ENCODE assay signal across 15 mouse cellular contexts in genomic region chr1:93125256-93125655, GRCm38 (mm10). TPM values are rescaled to one million over a fixed set of nuclear protein-coding genes. Genes with fewer than 3 reads are reported as not detected.
DNase-seq lines count a peak whose midpoint lies in the region; ATAC-seq and TF ChIP-seq lines count a peak whose summit lies in the region.
"Had no signal": no experiment of that assay in that cellular context is flagged by ENCODE, and none has a peak within 500 bp of the region (broad histone marks: within the 10 kb centered on the region; RNA-seq: fewer than 3 reads in every experiment).

No protein-coding gene starts in this region.

- H3K36me3 ChIP-seq in heart, postnatal 0 days (replicated peaks; ENCODE audit: control insufficient read depth, insufficient read depth, low read length) = no peaks in the 10 kb centered on the region
- H3K36me3 ChIP-seq in liver, embryonic 16.5 days (ENCODE audit: control insufficient read depth, insufficient read depth) = no peaks in the 10 kb centered on the region
- H3K36me3 ChIP-seq: embryonic facial prominence, embryonic 15.5 days; heart, embryonic 10.5 days; liver, embryonic 13.5 days had no signal

- TF ChIP-seq EP300 in heart, postnatal 0 days (IDR thresholded peaks at IDR 0.05; ENCODE audit: low read depth) = no peak

- no peak overlapping the region for H3K27ac ChIP-seq in heart, postnatal 0 days (ENCODE audit: low read depth)
- H3K27ac ChIP-seq in liver, embryonic 16.5 days (ENCODE audit: low read length) = no peak overlapping the region
- H3K27ac ChIP-seq: embryonic facial prominence, embryonic 15.5 days; heart, embryonic 10.5 days; liver, embryonic 13.5 days had no signal

- no peak overlapping the region for H3K4me2 ChIP-seq in heart, postnatal 0 days (ENCODE audit: low read depth, low read length)
- no peak overlapping the region for H3K4me2 ChIP-seq in liver, embryonic 16.5 days (ENCODE audit: low read depth, low read length)
- H3K4me2 ChIP-seq: embryonic facial prominence, embryonic 15.5 days; liver, embryonic 13.5 days had no signal

- H3K4me1 ChIP-seq in heart, postnatal 0 days (ENCODE audit: control insufficient read depth, insufficient read depth) = no peaks in the 10 kb centered on the region
- H3K4me1 ChIP-seq in liver, embryonic 16.5 days (ENCODE audit: control insufficient read depth, low read depth, low read length) = peaks cover 5% of the 10 kb centered on the region; the same call in 1 of the 2 replicates
- H3K4me1 ChIP-seq: heart, embryonic 10.5 days had no signal

- no peak overlapping the region for H3K4me3 ChIP-seq in heart, postnatal 0 days (ENCODE audit: low read depth, low read length)
- no peak overlapping the region for H3K4me3 ChIP-seq in liver, embryonic 16.5 days (ENCODE audit: low read depth, low read length)
- H3K4me3 ChIP-seq: embryonic facial prominence, embryonic 15.5 days; heart, embryonic 10.5 days; liver, embryonic 13.5 days; myocyte had no signal

- DNase-seq in heart, postnatal 0 days (ENCODE audit: low spot score) = no peak
- no peak for DNase-seq in heart, adult 8-10 months (ENCODE audit: low spot score)
- no peak for DNase-seq in liver
- peak; percentile 69 for DNase-seq in NIH3T3 (ENCODE audit: low read depth)
- DNase-seq in lung, postnatal 25 days (ENCODE audit: low spot score) = peak; percentile 29
- DNase-seq in embryo, embryonic 10 days (ENCODE audit: low spot score) = no peak
- DNase-seq in spleen, adult 12 weeks (ENCODE audit: low spot score) = no peak
- DNase-seq: cerebellum, adult 9-10 months; liver, embryonic 13.5 days; thymus, postnatal 25 days had no signal

- peak; percentile 12; the same call in 1 of the 2 replicates for TF ChIP-seq CTCF in heart, postnatal 0 days (IDR thresholded peaks at IDR 0.05; ENCODE audit: low read depth)

- H3K27me3 ChIP-seq in heart, postnatal 0 days (ENCODE audit: control insufficient read depth, insufficient read depth, low read length) = no peaks in the 10 kb centered on the region
- no peaks in the 10 kb centered on the region for H3K27me3 ChIP-seq in liver, embryonic 16.5 days (ENCODE audit: control insufficient read depth, insufficient read depth, low read depth, low read length)
- H3K27me3 ChIP-seq: embryonic facial prominence, embryonic 15.5 days; liver, embryonic 13.5 days had no signal

- no peaks in the 10 kb centered on the region for H3K9me3 ChIP-seq in heart, postnatal 0 days (replicated peaks; ENCODE audit: control insufficient read depth, low read length)
- H3K9me3 ChIP-seq in liver, embryonic 16.5 days (replicated peaks; ENCODE audit: control insufficient read depth, low read length) = no peaks in the 10 kb centered on the region
- H3K9me3 ChIP-seq: embryonic facial prominence, embryonic 15.5 days; heart, embryonic 10.5 days; liver, embryonic 13.5 days had no signal

- WGBS in heart, postnatal 0 days = 47% methylated on average over 5 of the region's 5 CpGs
- WGBS in liver, embryonic 16.5 days (ENCODE audit: insufficient replicate concordance) = 36% methylated on average over 5 of the region's 5 CpGs

- ATAC-seq in heart, postnatal 0 days (ENCODE audit: insufficient read depth, low read depth) = no peak
- ATAC-seq in liver, embryonic 16.5 days (ENCODE audit: low read depth) = peak; percentile 27; the same call in 1 of the 2 replicates

- H3K9ac ChIP-seq in heart, postnatal 0 days (replicated peaks; ENCODE audit: low read depth, low read length) = no peak overlapping the region
- no peak overlapping the region for H3K9ac ChIP-seq in liver, embryonic 16.5 days (ENCODE audit: low read depth, low read length)
- H3K9ac ChIP-seq: embryonic facial prominence, embryonic 15.5 days; liver, embryonic 13.5 days had no signal

RNA-seq across cellular contexts. Expression of gene Agxt, which starts 9.8 kb away (rescaled TPM):
- 0.15 TPM in 1 of 2 replicates, not detected in the other for total RNA-seq in heart, postnatal 0 days (2014; rRNA removed; ENCODE audit: low replicate concordance)
- polyA plus RNA-seq in heart, postnatal 0 days (2015; fragmentation: Nextera tagmentation; extraction: Ambion mirVana) = 0.12 TPM in 1 of 2 replicates, not detected in the other
- not detected for total RNA-seq in heart, adult 8-10 months (2022)
- 15.5 and 17.4 TPM in 2 replicates for polyA plus RNA-seq in liver, embryonic 16.5 days (2015; fragmentation: Nextera tagmentation; extraction: Ambion mirVana)
- total RNA-seq: layer of hippocampus, adult 18-20 months had no signal
- polyA plus RNA-seq: myocyte had no signal

RNA-seq across cellular contexts. Expression of gene Kif1a, which starts 23.5 kb away (rescaled TPM):
- 15.6 and 16.4 TPM in 2 replicates for total RNA-seq in heart, postnatal 0 days (2014; rRNA removed; ENCODE audit: low replicate concordance)
- 7.2 and 7.3 TPM in 2 replicates for polyA plus RNA-seq in heart, postnatal 0 days (2015; fragmentation: Nextera tagmentation; extraction: Ambion mirVana)
- total RNA-seq in heart, adult 8-10 months (2022) = 1 to 10 TPM; 1.1 to 2.2 (median 1.3) TPM
- 0.19 and 0.20 TPM in 2 replicates for polyA plus RNA-seq in liver, embryonic 16.5 days (2015; fragmentation: Nextera tagmentation; extraction: Ambion mirVana)

RNA-seq across cellular contexts. Expression of gene 2310007B03Rik, which starts 35.5 kb away (rescaled TPM):
- 0.76 TPM in 1 of 2 replicates, not detected in the other for total RNA-seq in heart, postnatal 0 days (2014; rRNA removed; ENCODE audit: low replicate concordance)
- 0.07 and 0.29 TPM in 2 replicates for polyA plus RNA-seq in heart, postnatal 0 days (2015; fragmentation: Nextera tagmentation; extraction: Ambion mirVana)
- total RNA-seq in heart, adult 8-10 months (2022) = not detected
- 0.11 and 0.32 TPM in 2 replicates for polyA plus RNA-seq in liver, embryonic 16.5 days (2015; fragmentation: Nextera tagmentation; extraction: Ambion mirVana)
- total RNA-seq: layer of hippocampus, adult 18-20 months had no signal

RNA-seq across cellular contexts. Expression of gene Crocc2, which starts 43.3 kb away (rescaled TPM):
- 0.08 TPM in 2 replicates for total RNA-seq in heart, postnatal 0 days (2014; rRNA removed; ENCODE audit: low replicate concordance)
- 0.34 and 0.48 TPM in 2 replicates for polyA plus RNA-seq in heart, postnatal 0 days (2015; fragmentation: Nextera tagmentation; extraction: Ambion mirVana)
- under 1 TPM in 3 of 4 experiments, not detected in 1; 0.06 to 0.09 (median 0.06) TPM for total RNA-seq in heart, adult 8-10 months (2022)
- polyA plus RNA-seq in liver, embryonic 16.5 days (2015; fragmentation: Nextera tagmentation; extraction: Ambion mirVana) = 0.01 TPM in 1 of 2 replicates, not detected in the other
- polyA plus RNA-seq: liver, embryonic 13.5 days; myocyte had no signal

Comparison
In these comparisons a context has a peak if more than half of its experiments do, and no peak if none do; other contexts are left out.
1. DNase-seq: peak in NIH3T3 (single experiment) and lung, postnatal 25 days (single experiment); none in heart, postnatal 0 days (single experiment), heart, adult 8-10 months (single experiment), liver (single experiment), embryo, embryonic 10 days (single experiment) and spleen, adult 12 weeks (single experiment).